Mouse (Mus musculus): ENCODE measurements around the gene Asgr1.

- no peak for TF ChIP-seq TAL1 (IDR thresholded peaks at IDR 0.05; ENCODE audit: low read length)
- no peak for TF ChIP-seq CTCF (IDR thresholded peaks at IDR 0.05 in 2 of 3, conservative IDR thresholded peaks at IDR 0.05 in 1 of 3; ENCODE audit: control insufficient read depth in 1 of 3, insufficient read depth in 1 of 3, low read depth in 2 of 3, low read length in 3 of 3, poor library complexity in 1 of 3, severe bottlenecking in 1 of 3)
- no peak for TF ChIP-seq E2F4 (IDR thresholded peaks at IDR 0.05; ENCODE audit: borderline replicate concordance, low read depth, low read length)
- no peak for TF ChIP-seq RCOR1 (IDR thresholded peaks at IDR 0.05; ENCODE audit: low read depth, low read length)
- no peak for TF ChIP-seq GATA1 (IDR thresholded peaks at IDR 0.05; ENCODE audit: low read depth, low read length)
- TF ChIP-seq EP300 (IDR thresholded peaks at IDR 0.05; ENCODE audit: low read depth in 1 of 2, low read length in 2 of 2), result no peak
- no peak for TF ChIP-seq RAD21 (IDR thresholded peaks at IDR 0.05; ENCODE audit: low read depth, low read length)
- TF ChIP-seq POLR2A (IDR thresholded peaks at IDR 0.05; ENCODE audit: control insufficient read depth in 1 of 2, insufficient read depth in 1 of 2, low read depth in 1 of 2, low read length in 2 of 2, poor library complexity in 1 of 2), result no peak
- TF ChIP-seq BHLHE40 (IDR thresholded peaks at IDR 0.05; ENCODE audit: borderline replicate concordance, low read depth, low read length), result no peak
- TF ChIP-seq SIN3A (IDR thresholded peaks at IDR 0.05; ENCODE audit: low read length), result no peak
- TF ChIP-seq GABPA (IDR thresholded peaks at IDR 0.05; ENCODE audit: low read depth, low read length), result no peak
Measured at GRCm38 (mm10) chr11:70017199-70017767, 36.6 kb upstream of the Asgr1 start.
